Mouse (Mus musculus) myocyte (in vitro differentiated cells): ENCODE data around the gene Pilrb1. TPM values are rescaled to one million over a fixed set of nuclear protein-coding genes. Genes with fewer than 3 reads are reported as not detected.
"Not testable (repeated sequence)": the region's sequence is repeated elsewhere in the genome, so short reads cannot be mapped to it uniquely, and the experiment has no call there.

Source experiments
- H3K27me3 ChIP-seq: one replicate; pipeline ENCODE4 v1.6.1; 2011; ENCODE audit not compliant: control insufficient read depth, insufficient read depth, insufficient read length
- H3K36me3 ChIP-seq: one replicate; pipeline ENCODE4 v1.6.1; 2011; ENCODE audit not compliant: control insufficient read depth, insufficient read depth
- H3K4me2 ChIP-seq: one replicate; pipeline ENCODE4 v1.6.1; 2011; ENCODE audit warnings: low read depth, control low read depth
- H3K4me3 ChIP-seq: one replicate; pipeline ENCODE4 v1.5.1; 2011; ENCODE audit warnings: mild to moderate bottlenecking, control low read depth, moderate library complexity
- H3K79me2 ChIP-seq: one replicate; pipeline ENCODE4 v1.6.1; 2011; ENCODE audit not compliant: control insufficient read depth, insufficient read depth
- H3ac ChIP-seq: one replicate; pipeline ENCODE4 v1.6.1; 2011; ENCODE audit not compliant: control insufficient read depth, insufficient read length
- CEBPB ChIP-seq: IDR thresholded peaks from 2 replicates; pipeline ENCODE4 v1.6.1; 2011; ENCODE audit warnings: mild to moderate bottlenecking, moderate library complexity; ENCODE audit not compliant: poor library complexity, insufficient read depth, severe bottlenecking
- E2F4 ChIP-seq: IDR thresholded peaks from one replicate; pipeline ENCODE4 v1.6.1; 2011; ENCODE audit warnings: mild to moderate bottlenecking, control low read depth, moderate library complexity; ENCODE audit not compliant: insufficient read depth
- MAX ChIP-seq: IDR thresholded peaks from one replicate; pipeline ENCODE4 v1.6.1; 2011; ENCODE audit warnings: low read depth, mild to moderate bottlenecking, control low read depth
- MYOD1 ChIP-seq, 3 experiments: IDR thresholded peaks; one replicate each; pipeline ENCODE4 v1.6.1; 2011; ENCODE audit warnings: control low read depth in 2 of 3, low read depth in 2 of 3, mild to moderate bottlenecking in 2 of 3, moderate library complexity in 1 of 3; ENCODE audit not compliant: insufficient read length in 2 of 3, control insufficient read depth in 1 of 3
- MYOG ChIP-seq, 3 experiments: IDR thresholded peaks; one replicate each; pipeline ENCODE4 v1.6.1; 2011; ENCODE audit warnings: control low read depth in 2 of 3, low read depth in 2 of 3, mild to moderate bottlenecking in 2 of 3; ENCODE audit not compliant: insufficient read length in 2 of 3, control insufficient read depth in 1 of 3, insufficient read depth in 1 of 3
- POLR2A ChIP-seq: IDR thresholded peaks from one replicate; pipeline ENCODE4 v1.6.1; 2011; ENCODE audit warnings: low read depth, mild to moderate bottlenecking, control low read depth, moderate library complexity; ENCODE audit not compliant: insufficient read length
- POLR2AphosphoS2 ChIP-seq: IDR thresholded peaks from one replicate; pipeline ENCODE4 v1.6.1; 2011; ENCODE audit warnings: low read depth, control low read depth; ENCODE audit not compliant: insufficient read length
- REST ChIP-seq: IDR thresholded peaks from one replicate; pipeline ENCODE4 v1.6.1; 2011; ENCODE audit warnings: mild to moderate bottlenecking, control low read depth, moderate library complexity; ENCODE audit not compliant: insufficient read depth, insufficient read length
- SRF ChIP-seq: IDR thresholded peaks from one replicate; pipeline ENCODE4 v1.6.1; 2011; ENCODE audit warnings: low read depth; ENCODE audit not compliant: control insufficient read depth, insufficient read length
- TCF12 ChIP-seq: IDR thresholded peaks from one replicate; pipeline ENCODE4 v1.6.1; 2011; ENCODE audit warnings: mild to moderate bottlenecking, control low read depth; ENCODE audit not compliant: poor library complexity, insufficient read depth, severe bottlenecking
- TCF3 ChIP-seq: IDR thresholded peaks from one replicate; pipeline ENCODE4 v1.6.1; 2011; ENCODE audit warnings: low read depth, control low read depth; ENCODE audit not compliant: insufficient read length
- USF1 ChIP-seq: IDR thresholded peaks from one replicate; pipeline ENCODE4 v1.6.1; 2011; ENCODE audit warnings: low read depth, mild to moderate bottlenecking, control low read depth, moderate library complexity
- polyA plus RNA-seq: library from polyadenylated mRNA; unstranded; fragments of >200 nt; fragmentation: generic; extraction: Trizol; gene quantifications from one replicate; pipeline ENCODE4 v1.2.1, GENCODE M21; 2012; ENCODE audit warnings: missing spikeins

Gene Pilrb1
- polyA plus RNA-seq, 1 experiment, result not detected

DNA sequence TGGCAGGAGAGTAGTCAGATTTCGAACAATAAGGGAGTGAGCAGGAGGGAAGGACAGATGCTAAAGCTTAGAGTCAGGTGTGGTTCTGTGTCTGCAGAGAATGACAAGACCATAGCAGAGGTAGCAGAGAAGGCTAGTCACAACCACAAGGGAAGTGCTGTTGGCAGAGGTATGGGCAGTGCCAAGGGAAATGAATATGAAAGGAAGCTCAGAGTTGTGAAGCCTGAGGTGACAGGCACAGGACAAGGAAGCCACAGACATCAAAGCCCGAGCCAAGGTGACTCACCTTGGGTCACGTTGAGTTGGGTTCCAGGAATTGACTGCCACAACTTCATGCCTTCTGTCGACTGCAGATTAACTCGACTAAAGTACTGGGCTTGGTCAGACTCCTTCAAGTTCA, 1.0 kb downstream of the Pilrb1 start:
- H3K4me3 ChIP-seq, H3K79me2 ChIP-seq, H3K36me3 ChIP-seq, H3K4me2 ChIP-seq, H3ac ChIP-seq, H3K27me3 ChIP-seq: not testable (repeated sequence)

DNA sequence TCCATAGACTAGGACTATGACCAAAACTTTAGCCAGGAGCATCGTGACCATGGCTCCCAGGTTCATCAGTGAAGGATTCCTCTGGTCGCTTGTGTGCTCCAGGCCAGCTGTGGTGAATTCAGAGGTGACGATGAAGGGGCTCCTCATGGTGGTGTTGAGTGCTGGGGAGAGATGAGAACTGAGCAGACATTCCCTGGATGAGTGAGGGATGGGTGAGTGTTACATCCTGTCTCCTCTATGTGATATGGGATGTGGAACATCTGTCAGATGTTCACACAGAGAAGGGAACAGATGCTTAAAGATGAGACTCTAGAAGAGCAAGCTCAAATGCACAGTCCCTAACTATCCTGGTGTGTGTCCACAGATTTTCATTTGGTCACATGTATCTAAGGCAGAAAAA, 3.0 kb downstream of the Pilrb1 start:
- not testable (repeated sequence) for H3K4me3 ChIP-seq, H3K27me3 ChIP-seq, H3K79me2 ChIP-seq, H3K36me3 ChIP-seq, H3K4me2 ChIP-seq, H3ac ChIP-seq

DNA sequence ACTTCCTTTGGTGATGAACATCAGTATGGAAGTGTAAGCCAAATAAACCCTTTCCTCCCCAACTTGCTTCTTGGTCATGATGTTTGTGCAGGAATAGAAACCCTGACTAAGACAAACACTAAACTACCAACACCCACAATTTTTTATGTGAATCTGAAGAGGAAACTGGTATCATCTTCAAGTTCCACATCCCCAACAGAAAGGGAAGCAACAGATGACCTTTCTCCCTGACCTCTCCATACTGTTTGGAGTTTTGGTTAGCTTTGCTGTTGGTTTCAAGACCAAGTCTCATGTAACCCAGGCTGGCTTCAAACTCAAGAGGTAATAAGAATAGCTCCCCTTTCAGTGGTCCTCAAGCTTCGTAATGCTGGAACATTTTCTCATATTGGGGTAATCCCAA, 7.6 kb downstream of the Pilrb1 start:
- not testable (repeated sequence) for H3ac ChIP-seq, H3K79me2 ChIP-seq, H3K4me3 ChIP-seq, H3K36me3 ChIP-seq, H3K4me2 ChIP-seq, H3K27me3 ChIP-seq

DNA sequence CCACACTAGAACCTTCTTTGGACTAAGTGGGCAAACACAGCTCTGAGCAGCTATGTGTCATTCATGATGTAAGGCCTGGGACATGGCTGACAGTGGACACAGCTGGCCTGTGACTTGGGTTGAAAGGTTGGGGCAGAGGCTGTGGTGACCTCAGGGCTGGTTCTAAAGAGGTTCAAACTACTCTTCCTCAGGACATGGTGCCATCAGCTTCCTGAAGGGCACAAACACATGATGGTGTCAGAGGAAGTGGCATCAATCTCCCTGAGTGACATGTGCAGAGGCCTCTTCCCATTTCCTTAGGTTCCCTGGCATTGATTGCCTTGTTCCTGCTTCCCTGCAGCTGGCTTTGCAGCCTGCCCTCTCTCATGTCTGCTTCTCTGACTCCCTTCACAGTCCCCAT, 20.8 kb downstream of the Pilrb1 start:
- not testable (repeated sequence) for H3K4me3 ChIP-seq, H3K79me2 ChIP-seq, H3K27me3 ChIP-seq, H3ac ChIP-seq, H3K4me2 ChIP-seq, H3K36me3 ChIP-seq

DNA sequence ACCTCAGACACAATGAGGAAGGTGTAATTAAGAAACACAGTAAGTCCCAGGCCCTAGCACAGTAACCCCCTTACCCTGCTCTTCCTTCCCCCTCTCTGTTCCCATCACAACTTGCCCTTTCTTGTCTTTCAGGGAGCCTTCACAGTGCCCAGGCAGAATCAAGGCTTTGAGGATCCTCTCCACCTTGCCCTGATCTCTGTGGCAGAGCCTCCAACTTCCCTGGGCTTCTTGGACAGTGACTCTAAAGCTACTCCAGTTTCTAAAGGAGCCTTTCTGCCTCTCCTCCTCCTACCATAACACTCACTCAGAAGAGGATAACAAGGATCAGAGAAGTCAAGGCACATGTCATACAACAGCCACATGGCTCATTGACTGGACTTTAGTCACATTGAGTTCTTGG, 21.3 kb downstream of the Pilrb1 start:
- no peak overlapping the region for H3ac ChIP-seq
- H3K27me3 ChIP-seq, result no peaks in the 10 kb centered on the region
- H3K36me3 ChIP-seq, result no peaks in the 10 kb centered on the region
- no peak overlapping the region for H3K4me3 ChIP-seq
- H3K4me2 ChIP-seq, result no peak overlapping the region
- TF ChIP-seq CEBPB, result no peak
- no peak for TF ChIP-seq TCF3
- TF ChIP-seq MAX, result no peak
- TF ChIP-seq MYOG (IDR thresholded peaks at IDR 0.05; ENCODE audit: control insufficient read depth in 1 of 3, insufficient read depth in 1 of 3, insufficient read length in 2 of 3, low read depth in 2 of 3), result no peak
- no peak for TF ChIP-seq TCF12
- TF ChIP-seq USF1, result no peak
- TF ChIP-seq POLR2A, result no peak
- no peak for TF ChIP-seq REST
- TF ChIP-seq POLR2AphosphoS2, result no peak
- TF ChIP-seq SRF, result no peak
- TF ChIP-seq E2F4, result no peak
- no peak for TF ChIP-seq MYOD1 (IDR thresholded peaks at IDR 0.05; ENCODE audit: control insufficient read depth in 1 of 3, insufficient read length in 2 of 3, low read depth in 2 of 3)
- H3K79me2 ChIP-seq, result no peaks in the 10 kb centered on the region

DNA sequence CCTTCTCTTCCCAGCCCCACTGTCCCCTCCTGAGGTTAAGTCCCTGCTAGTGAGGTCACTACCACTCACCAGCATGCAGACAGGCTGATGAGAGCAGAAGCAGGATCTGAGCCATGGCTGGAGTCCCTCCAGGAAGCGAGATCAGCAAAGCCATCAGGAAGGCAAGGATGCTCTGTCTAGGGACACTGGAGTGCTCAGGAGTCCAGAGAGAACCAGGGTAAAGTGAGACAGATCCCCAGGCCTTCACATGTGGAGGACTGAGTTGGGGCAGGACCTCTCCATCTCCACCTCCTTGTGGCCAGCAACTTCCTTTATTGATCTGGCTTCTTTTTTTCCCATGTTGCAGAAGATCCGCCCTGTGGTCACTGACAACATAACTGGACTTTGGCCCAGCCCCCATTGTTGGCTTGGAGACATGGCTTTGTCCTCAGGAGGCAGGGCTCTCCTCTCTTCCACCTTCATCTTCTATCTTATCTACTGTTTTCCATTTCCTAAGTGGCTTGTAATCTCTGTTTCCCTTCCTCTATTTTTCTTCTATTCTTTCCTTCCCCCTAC, 21.9 kb downstream of the Pilrb1 start, which contains the start of gene Pilra:
TSS of gene Pilra (minus strand) at position 316 of the 555 bp plus-strand sequence.
- H3K4me3 ChIP-seq, H3K4me2 ChIP-seq, H3K36me3 ChIP-seq, H3ac ChIP-seq, H3K79me2 ChIP-seq, H3K27me3 ChIP-seq: not testable (repeated sequence)

DNA sequence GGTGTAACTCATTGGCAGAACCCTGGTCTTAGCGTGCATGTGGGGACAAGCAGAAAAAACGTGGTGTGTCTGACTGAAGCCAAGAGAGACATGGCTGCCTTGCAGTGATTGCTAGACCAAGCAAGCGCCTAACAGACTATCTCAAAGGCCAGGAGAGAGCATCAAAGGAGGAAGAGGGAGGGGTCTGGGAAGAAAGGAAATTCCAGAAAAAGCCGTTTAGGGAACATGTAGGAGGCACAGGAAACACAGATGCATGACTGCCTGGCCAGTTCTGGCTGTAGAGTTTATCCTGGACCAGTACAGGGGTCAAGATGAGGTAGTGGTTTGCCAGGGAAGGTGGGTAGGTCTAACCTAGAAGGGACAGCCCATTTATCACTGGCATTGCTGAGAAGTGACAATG, 24.4 kb downstream of the Pilrb1 start:
- Histone ChIP-seq H3K79me2 (no peaks in the 10 kb centered on the region), H3ac (no peak overlapping the region), H3K27me3 (no peaks in the 10 kb centered on the region), H3K4me2 (no peak overlapping the region), H3K4me3 (no peak overlapping the region), H3K36me3 (no peaks in the 10 kb centered on the region)
- TF ChIP-seq USF1, result no peak
- no peak for TF ChIP-seq MYOG (IDR thresholded peaks at IDR 0.05; ENCODE audit: control insufficient read depth in 1 of 3, insufficient read depth in 1 of 3, insufficient read length in 2 of 3, low read depth in 2 of 3)
- TF ChIP-seq POLR2AphosphoS2, result no peak
- TF ChIP-seq TCF3, result no peak
- no peak for TF ChIP-seq E2F4
- TF ChIP-seq MYOD1 (IDR thresholded peaks at IDR 0.05; ENCODE audit: control insufficient read depth in 1 of 3, insufficient read length in 2 of 3, low read depth in 2 of 3), result no peak
- TF ChIP-seq TCF12, result no peak
- no peak for TF ChIP-seq REST
- no peak for TF ChIP-seq MAX
- TF ChIP-seq CEBPB, result no peak
- no peak for TF ChIP-seq POLR2A
- TF ChIP-seq SRF, result no peak
